Mouse (Mus musculus): ENCODE measurements at regions not wholly inside any gene's neighbourhood (a gene's known extent, or its start where the extent isn't known, plus 50 kb on each side); places are given as distances from the start of the nearest gene placed in this dataset.

- Histone ChIP-seq H3K4me3 (ENCODE audit: low read depth, low read length) (no peak overlapping the region), H3K4me1 (ENCODE audit: control insufficient read depth, insufficient read depth, low read length) (no peaks in the 10 kb centered on the region), H3K4me2 (ENCODE audit: low read length) (no peak overlapping the region), H3K27ac (ENCODE audit: low read length) (no peak overlapping the region), H3K36me3 (ENCODE audit: control insufficient read depth, insufficient read depth, low read length) (no peaks in the 10 kb centered on the region), H3K27me3 (ENCODE audit: control insufficient read depth, insufficient read depth, low read depth, low read length) (no peaks in the 10 kb centered on the region), H3K9ac (ENCODE audit: low read depth, low read length) (no peak overlapping the region), H3K9me3 (replicated peaks; ENCODE audit: control insufficient read depth, low read length, poor library complexity, severe bottlenecking) (no peaks in the 10 kb centered on the region)
- no peak for ATAC-seq
- 76% methylated on average over 5 of the region's 5 CpGs for WGBS
Observed at GRCm38 (mm10) chr14:76927245-76927806, 109.2 kb upstream of the Ccdc122 start.

DNA sequence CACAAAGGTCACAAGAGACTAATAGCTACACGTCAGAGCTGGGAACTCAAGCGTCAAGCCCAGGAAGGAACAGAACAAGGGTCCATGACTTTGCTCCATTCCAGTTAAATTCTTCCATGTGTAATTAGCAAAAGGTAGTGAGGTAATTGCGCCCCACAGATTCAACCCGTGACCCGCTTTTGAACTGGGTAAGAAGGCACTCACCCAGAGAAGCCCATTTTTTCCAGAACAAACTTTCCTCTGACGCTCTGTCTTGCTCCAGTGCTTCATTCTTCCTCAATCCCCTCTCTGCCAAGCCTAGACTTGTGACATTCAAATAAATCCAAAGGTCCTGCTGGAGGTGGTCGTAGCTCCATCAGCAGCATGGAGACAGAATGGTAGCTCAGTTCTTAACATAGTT is 110.2 kb upstream of the Ccdc122 start:
- no peak overlapping the region for H3K4me2 ChIP-seq (ENCODE audit: low read length)
- H3K9ac ChIP-seq (ENCODE audit: low read depth, low read length) = no peak overlapping the region
- H3K4me3 ChIP-seq (ENCODE audit: low read depth, low read length) = no peak overlapping the region
- H3K27ac ChIP-seq (ENCODE audit: low read length) = no peak overlapping the region
- WGBS = 90% methylated on average over 7 of the region's 7 CpGs
- no peaks in the 10 kb centered on the region for H3K27me3 ChIP-seq (ENCODE audit: control insufficient read depth, insufficient read depth, low read depth, low read length)
- no peak for ATAC-seq
- H3K4me1 ChIP-seq (ENCODE audit: control insufficient read depth, insufficient read depth, low read length) = no peaks in the 10 kb centered on the region
- H3K36me3 ChIP-seq (ENCODE audit: control insufficient read depth, insufficient read depth, low read length) = no peaks in the 10 kb centered on the region
- H3K9me3 ChIP-seq (replicated peaks; ENCODE audit: control insufficient read depth, low read length, poor library complexity, severe bottlenecking) = no peaks in the 10 kb centered on the region

- 78% methylated on average over 6 of the region's 6 CpGs for WGBS
- Histone ChIP-seq H3K9ac (ENCODE audit: low read depth, low read length) (no peak overlapping the region), H3K4me1 (ENCODE audit: control insufficient read depth, insufficient read depth, low read length) (no peaks in the 10 kb centered on the region), H3K4me3 (ENCODE audit: low read depth, low read length) (no peak overlapping the region), H3K27ac (ENCODE audit: low read length) (no peak overlapping the region), H3K27me3 (ENCODE audit: control insufficient read depth, insufficient read depth, low read depth, low read length) (no peaks in the 10 kb centered on the region), H3K36me3 (ENCODE audit: control insufficient read depth, insufficient read depth, low read length) (no peaks in the 10 kb centered on the region), H3K4me2 (ENCODE audit: low read length) (no peak overlapping the region), H3K9me3 (replicated peaks; ENCODE audit: control insufficient read depth, low read length, poor library complexity, severe bottlenecking) (no peaks in the 10 kb centered on the region)
- no peak for ATAC-seq
Observed at GRCm38 (mm10) chr14:76922399-76922939, 114.1 kb upstream of the Ccdc122 start.

GRCm38 (mm10) chr14:76918091-76918490 is 118.5 kb upstream of the Ccdc122 start:
- H3K4me1 ChIP-seq (ENCODE audit: control insufficient read depth, insufficient read depth, low read length) = no peaks in the 10 kb centered on the region
- no peaks in the 10 kb centered on the region for H3K36me3 ChIP-seq (ENCODE audit: control insufficient read depth, insufficient read depth, low read length)
- H3K27ac ChIP-seq (ENCODE audit: low read length) = no peak overlapping the region
- ATAC-seq = no peak
- no peaks in the 10 kb centered on the region for H3K27me3 ChIP-seq (ENCODE audit: control insufficient read depth, insufficient read depth, low read depth, low read length)
- H3K4me2 ChIP-seq (ENCODE audit: low read length) = no peak overlapping the region
- 77% methylated on average over 3 of the region's 3 CpGs for WGBS
- H3K9me3 ChIP-seq (replicated peaks; ENCODE audit: control insufficient read depth, low read length, poor library complexity, severe bottlenecking) = no peaks in the 10 kb centered on the region
- H3K9ac ChIP-seq (ENCODE audit: low read depth, low read length) = no peak overlapping the region
- H3K4me3 ChIP-seq (ENCODE audit: low read depth, low read length) = no peak overlapping the region

GRCm38 (mm10) chr14:76917139-76917929 is 119.2 kb upstream of the Ccdc122 start:
- no peaks in the 10 kb centered on the region for H3K4me1 ChIP-seq (ENCODE audit: control insufficient read depth, insufficient read depth, low read length)
- no peak for ATAC-seq
- H3K4me3 ChIP-seq (ENCODE audit: low read depth, low read length) = no peak overlapping the region
- no peak overlapping the region for H3K27ac ChIP-seq (ENCODE audit: low read length)
- H3K36me3 ChIP-seq (ENCODE audit: control insufficient read depth, insufficient read depth, low read length) = no peaks in the 10 kb centered on the region
- no peak overlapping the region for H3K4me2 ChIP-seq (ENCODE audit: low read length)
- no peaks in the 10 kb centered on the region for H3K9me3 ChIP-seq (replicated peaks; ENCODE audit: control insufficient read depth, low read length, poor library complexity, severe bottlenecking)
- 77% methylated on average over 10 of the region's 10 CpGs for WGBS
- H3K9ac ChIP-seq (ENCODE audit: low read depth, low read length) = no peak overlapping the region
- no peaks in the 10 kb centered on the region for H3K27me3 ChIP-seq (ENCODE audit: control insufficient read depth, insufficient read depth, low read depth, low read length)

GRCm38 (mm10) chr14:76913850-76914249 is 122.7 kb upstream of the Ccdc122 start:
- Histone ChIP-seq H3K36me3 (ENCODE audit: control insufficient read depth, insufficient read depth, low read length) (no peaks in the 10 kb centered on the region), H3K9ac (ENCODE audit: low read depth, low read length) (no peak overlapping the region), H3K4me3 (ENCODE audit: low read depth, low read length) (no peak overlapping the region), H3K4me2 (ENCODE audit: low read length) (no peak overlapping the region), H3K9me3 (replicated peaks; ENCODE audit: control insufficient read depth, low read length, poor library complexity, severe bottlenecking) (no peaks in the 10 kb centered on the region), H3K27me3 (ENCODE audit: control insufficient read depth, insufficient read depth, low read depth, low read length) (no peaks in the 10 kb centered on the region), H3K4me1 (ENCODE audit: control insufficient read depth, insufficient read depth, low read length) (no peaks in the 10 kb centered on the region), H3K27ac (ENCODE audit: low read length) (no peak overlapping the region)
- no peak for ATAC-seq
- WGBS = 87% methylated on average over 3 of the region's 3 CpGs

GRCm38 (mm10) chr14:76912301-76913001 is 124.1 kb upstream of the Ccdc122 start:
- no peak overlapping the region for H3K4me2 ChIP-seq (ENCODE audit: low read length)
- no peak overlapping the region for H3K9ac ChIP-seq (ENCODE audit: low read depth, low read length)
- H3K36me3 ChIP-seq (ENCODE audit: control insufficient read depth, insufficient read depth, low read length) = no peaks in the 10 kb centered on the region
- 54% methylated on average over 8 of the region's 8 CpGs for WGBS
- H3K27me3 ChIP-seq (ENCODE audit: control insufficient read depth, insufficient read depth, low read depth, low read length) = no peaks in the 10 kb centered on the region
- no peaks in the 10 kb centered on the region for H3K4me1 ChIP-seq (ENCODE audit: control insufficient read depth, insufficient read depth, low read length)
- H3K4me3 ChIP-seq (ENCODE audit: low read depth, low read length) = no peak overlapping the region
- ATAC-seq = no peak
- H3K9me3 ChIP-seq (replicated peaks; ENCODE audit: control insufficient read depth, low read length, poor library complexity, severe bottlenecking) = no peaks in the 10 kb centered on the region
- no peak overlapping the region for H3K27ac ChIP-seq (ENCODE audit: low read length)

- 94% methylated on average over 5 of the region's 5 CpGs for WGBS
Observed at GRCm38 (mm10) chr14:76911271-76911670, 125.3 kb upstream of the Ccdc122 start.

GRCm38 (mm10) chr14:76910186-76910585 is 126.4 kb upstream of the Ccdc122 start:
- Histone ChIP-seq H3K4me2 (ENCODE audit: low read length) (no peak overlapping the region), H3K9ac (ENCODE audit: low read depth, low read length) (no peak overlapping the region), H3K4me3 (ENCODE audit: low read depth, low read length) (no peak overlapping the region), H3K9me3 (replicated peaks; ENCODE audit: control insufficient read depth, low read length, poor library complexity, severe bottlenecking) (no peaks in the 10 kb centered on the region), H3K4me1 (ENCODE audit: control insufficient read depth, insufficient read depth, low read length) (no peaks in the 10 kb centered on the region), H3K27me3 (ENCODE audit: control insufficient read depth, insufficient read depth, low read depth, low read length) (no peaks in the 10 kb centered on the region), H3K36me3 (ENCODE audit: control insufficient read depth, insufficient read depth, low read length) (no peaks in the 10 kb centered on the region), H3K27ac (ENCODE audit: low read length) (no peak overlapping the region)
- no peak for ATAC-seq
- WGBS = 92% methylated on average over 5 of the region's 5 CpGs

More at GRCm38 (mm10) chr14:76911271-76911670, 125.3 kb upstream of the Ccdc122 start:
- Histone ChIP-seq H3K4me3 (ENCODE audit: low read depth, low read length) (no peak overlapping the region), H3K4me1 (ENCODE audit: control insufficient read depth, insufficient read depth, low read length) (no peaks in the 10 kb centered on the region), H3K36me3 (ENCODE audit: control insufficient read depth, insufficient read depth, low read length) (no peaks in the 10 kb centered on the region), H3K27me3 (ENCODE audit: control insufficient read depth, insufficient read depth, low read depth, low read length) (no peaks in the 10 kb centered on the region), H3K4me2 (ENCODE audit: low read length) (no peak overlapping the region), H3K9me3 (replicated peaks; ENCODE audit: control insufficient read depth, low read length, poor library complexity, severe bottlenecking) (no peaks in the 10 kb centered on the region), H3K9ac (ENCODE audit: low read depth, low read length) (no peak overlapping the region), H3K27ac (ENCODE audit: low read length) (no peak overlapping the region)
- ATAC-seq = no peak
